Mouse (Mus musculus): ENCODE measurements around the gene Lrtm1. TPM values are rescaled to one million over a fixed set of nuclear protein-coding genes. Genes with fewer than 3 reads are reported as not detected.

The Lrtm1 gene
- polyA plus RNA-seq, 1 experiment, result 0.31 TPM

GRCm38 (mm10) chr14:29060679-29061078, 42.7 kb downstream of the Lrtm1 start:
- Histone ChIP-seq H3K27ac (ENCODE audit: control insufficient read depth, insufficient read depth, low read depth, low read length) (no peak overlapping the region), H3K4me1 (ENCODE audit: control insufficient read depth, insufficient read depth, low read length) (no peaks in the 10 kb centered on the region), H3K36me3 (ENCODE audit: control insufficient read depth, insufficient read depth, low read length) (no peaks in the 10 kb centered on the region), H3K27me3 (ENCODE audit: control insufficient read depth, insufficient read depth, low read length) (no peaks in the 10 kb centered on the region), H3K4me3 (ENCODE audit: control insufficient read depth, low read depth, low read length) (no peak overlapping the region)
- TF ChIP-seq CTCF (IDR thresholded peaks at IDR 0.05; ENCODE audit: control insufficient read depth, insufficient read depth, insufficient replicate concordance, low read depth, low read length) (no peak), POLR2A (IDR thresholded peaks at IDR 0.05; ENCODE audit: control insufficient read depth, low read depth, low read length) (no peak)

- H3K27ac ChIP-seq (ENCODE audit: control insufficient read depth, insufficient read depth, low read depth, low read length), result no peak overlapping the region
- no peaks in the 10 kb centered on the region for H3K4me1 ChIP-seq (ENCODE audit: control insufficient read depth, insufficient read depth, low read length)
- H3K4me3 ChIP-seq (ENCODE audit: control insufficient read depth, low read depth, low read length), result no peak overlapping the region
- TF ChIP-seq POLR2A (IDR thresholded peaks at IDR 0.05; ENCODE audit: control insufficient read depth, low read depth, low read length), result no peak
- no peaks in the 10 kb centered on the region for H3K36me3 ChIP-seq (ENCODE audit: control insufficient read depth, insufficient read depth, low read length)
- no peaks in the 10 kb centered on the region for H3K27me3 ChIP-seq (ENCODE audit: control insufficient read depth, insufficient read depth, low read length)
Measured at GRCm38 (mm10) chr14:29061491-29061890, 43.5 kb downstream of the Lrtm1 start.

GRCm38 (mm10) chr14:29062676-29063075, 44.7 kb downstream of the Lrtm1 start:
- Histone ChIP-seq H3K36me3 (ENCODE audit: control insufficient read depth, insufficient read depth, low read length) (no peaks in the 10 kb centered on the region), H3K4me1 (ENCODE audit: control insufficient read depth, insufficient read depth, low read length) (no peaks in the 10 kb centered on the region), H3K27ac (ENCODE audit: control insufficient read depth, insufficient read depth, low read depth, low read length) (no peak overlapping the region), H3K27me3 (ENCODE audit: control insufficient read depth, insufficient read depth, low read length) (no peaks in the 10 kb centered on the region), H3K4me3 (ENCODE audit: control insufficient read depth, low read depth, low read length) (no peak overlapping the region)
- TF ChIP-seq POLR2A (IDR thresholded peaks at IDR 0.05; ENCODE audit: control insufficient read depth, low read depth, low read length), result no peak
- TF ChIP-seq CTCF (IDR thresholded peaks at IDR 0.05; ENCODE audit: control insufficient read depth, insufficient read depth, insufficient replicate concordance, low read depth, low read length), result no peak

GRCm38 (mm10) chr14:29073747-29074146, 55.7 kb downstream of the Lrtm1 start:
- Histone ChIP-seq H3K4me3 (ENCODE audit: control insufficient read depth, low read depth, low read length) (no peak overlapping the region), H3K4me1 (ENCODE audit: control insufficient read depth, insufficient read depth, low read length) (no peaks in the 10 kb centered on the region), H3K27me3 (ENCODE audit: control insufficient read depth, insufficient read depth, low read length) (no peaks in the 10 kb centered on the region), H3K36me3 (ENCODE audit: control insufficient read depth, insufficient read depth, low read length) (no peaks in the 10 kb centered on the region), H3K27ac (ENCODE audit: control insufficient read depth, insufficient read depth, low read depth, low read length) (no peak overlapping the region)
- TF ChIP-seq CTCF (IDR thresholded peaks at IDR 0.05; ENCODE audit: control insufficient read depth, insufficient read depth, insufficient replicate concordance, low read depth, low read length) (no peak), POLR2A (IDR thresholded peaks at IDR 0.05; ENCODE audit: control insufficient read depth, low read depth, low read length) (no peak)

- H3K36me3 ChIP-seq (ENCODE audit: control insufficient read depth, insufficient read depth, low read length), result no peaks in the 10 kb centered on the region
- no peaks in the 10 kb centered on the region for H3K27me3 ChIP-seq (ENCODE audit: control insufficient read depth, insufficient read depth, low read length)
- no peak overlapping the region for H3K27ac ChIP-seq (ENCODE audit: control insufficient read depth, insufficient read depth, low read depth, low read length)
- H3K4me3 ChIP-seq (ENCODE audit: control insufficient read depth, low read depth, low read length), result no peak overlapping the region
- no peaks in the 10 kb centered on the region for H3K4me1 ChIP-seq (ENCODE audit: control insufficient read depth, insufficient read depth, low read length)
- TF ChIP-seq CTCF (IDR thresholded peaks at IDR 0.05; ENCODE audit: control insufficient read depth, insufficient read depth, insufficient replicate concordance, low read depth, low read length), result no peak
- TF ChIP-seq POLR2A (IDR thresholded peaks at IDR 0.05; ENCODE audit: control insufficient read depth, low read depth, low read length), result no peak
Measured at GRCm38 (mm10) chr14:29077418-29077817, 59.4 kb downstream of the Lrtm1 start.

- H3K27me3 ChIP-seq (ENCODE audit: control insufficient read depth, insufficient read depth, low read length), result no peaks in the 10 kb centered on the region
- no peak overlapping the region for H3K4me3 ChIP-seq (ENCODE audit: control insufficient read depth, low read depth, low read length)
- H3K36me3 ChIP-seq (ENCODE audit: control insufficient read depth, insufficient read depth, low read length), result no peaks in the 10 kb centered on the region
- no peak for TF ChIP-seq POLR2A (IDR thresholded peaks at IDR 0.05; ENCODE audit: control insufficient read depth, low read depth, low read length)
- no peak for TF ChIP-seq CTCF (IDR thresholded peaks at IDR 0.05; ENCODE audit: control insufficient read depth, insufficient read depth, insufficient replicate concordance, low read depth, low read length)
- no peaks in the 10 kb centered on the region for H3K4me1 ChIP-seq (ENCODE audit: control insufficient read depth, insufficient read depth, low read length)
- no peak overlapping the region for H3K27ac ChIP-seq (ENCODE audit: control insufficient read depth, insufficient read depth, low read depth, low read length)
Measured at GRCm38 (mm10) chr14:29080228-29080627, 62.2 kb downstream of the Lrtm1 start.

- TF ChIP-seq CTCF (IDR thresholded peaks at IDR 0.05; ENCODE audit: control insufficient read depth, insufficient read depth, insufficient replicate concordance, low read depth, low read length) (no peak), POLR2A (IDR thresholded peaks at IDR 0.05; ENCODE audit: control insufficient read depth, low read depth, low read length) (no peak)
- no peaks in the 10 kb centered on the region for H3K27me3 ChIP-seq (ENCODE audit: control insufficient read depth, insufficient read depth, low read length)
- H3K36me3 ChIP-seq (ENCODE audit: control insufficient read depth, insufficient read depth, low read length), result no peaks in the 10 kb centered on the region
- H3K4me1 ChIP-seq (ENCODE audit: control insufficient read depth, insufficient read depth, low read length), result no peaks in the 10 kb centered on the region
- no peak overlapping the region for H3K27ac ChIP-seq (ENCODE audit: control insufficient read depth, insufficient read depth, low read depth, low read length)
- H3K4me3 ChIP-seq (ENCODE audit: control insufficient read depth, low read depth, low read length), result no peak overlapping the region
Measured at GRCm38 (mm10) chr14:29080630-29081029, 62.6 kb downstream of the Lrtm1 start.

GRCm38 (mm10) chr14:29082171-29082570, 64.2 kb downstream of the Lrtm1 start:
- no peaks in the 10 kb centered on the region for H3K4me1 ChIP-seq (ENCODE audit: control insufficient read depth, insufficient read depth, low read length)
- TF ChIP-seq CTCF (IDR thresholded peaks at IDR 0.05; ENCODE audit: control insufficient read depth, insufficient read depth, insufficient replicate concordance, low read depth, low read length) (no peak), POLR2A (IDR thresholded peaks at IDR 0.05; ENCODE audit: control insufficient read depth, low read depth, low read length) (no peak)
- no peaks in the 10 kb centered on the region for H3K36me3 ChIP-seq (ENCODE audit: control insufficient read depth, insufficient read depth, low read length)
- no peak overlapping the region for H3K27ac ChIP-seq (ENCODE audit: control insufficient read depth, insufficient read depth, low read depth, low read length)
- H3K27me3 ChIP-seq (ENCODE audit: control insufficient read depth, insufficient read depth, low read length), result no peaks in the 10 kb centered on the region
- no peak overlapping the region for H3K4me3 ChIP-seq (ENCODE audit: control insufficient read depth, low read depth, low read length)
